In the genomic region with DNA sequence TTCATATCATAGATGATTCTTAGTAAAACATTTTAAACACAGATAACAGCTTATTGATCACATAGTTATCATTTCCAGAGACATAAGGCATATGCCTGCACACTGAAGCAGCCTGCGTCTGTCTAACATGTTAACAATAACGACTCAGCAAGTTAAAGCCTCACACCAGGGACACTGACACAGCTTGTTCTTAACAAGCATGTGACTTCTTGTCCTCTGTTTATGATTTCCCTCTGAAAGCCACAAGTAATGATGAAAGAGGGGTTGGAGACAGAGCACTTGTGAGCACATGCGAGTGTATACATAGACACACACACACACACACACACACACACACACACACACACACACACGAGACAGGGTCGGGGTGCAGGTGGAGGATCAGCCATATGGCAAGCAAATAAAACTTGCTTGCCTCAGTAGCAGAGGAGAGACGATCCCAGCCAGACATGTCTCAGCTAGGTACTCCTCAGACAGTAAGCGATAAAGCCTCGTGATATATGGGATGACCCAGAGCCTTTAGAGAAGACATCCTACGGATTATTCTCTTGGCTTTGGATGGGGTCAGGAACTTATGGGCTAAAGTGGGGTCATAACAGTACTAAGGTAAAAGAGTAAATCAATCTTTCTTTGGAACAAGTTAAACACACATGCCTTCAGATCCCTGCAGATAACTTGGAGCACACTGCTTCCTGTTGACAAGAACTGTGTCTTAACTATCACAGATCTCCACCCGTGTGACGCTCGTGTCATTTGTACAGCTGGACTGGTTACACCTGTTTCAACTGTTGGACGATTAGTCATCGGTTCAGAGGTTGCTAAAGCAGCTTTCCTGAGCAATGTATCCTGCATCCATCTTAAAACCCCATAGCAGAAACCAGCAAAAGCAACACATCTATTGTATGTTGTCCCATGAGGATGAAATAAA, we compare ENCODE assay signal across 10 mouse cellular contexts. TPM values are rescaled to one million over a fixed set of nuclear protein-coding genes. Genes with fewer than 3 reads are reported as not detected.
DNase-seq lines count a peak whose midpoint lies in the region; ATAC-seq lines count a peak whose summit lies in the region.
"Had no signal": no experiment of that assay in that cellular context is flagged by ENCODE, and none has a peak within 500 bp of the region (broad histone marks: within the 10 kb centered on the region; RNA-seq: fewer than 3 reads in every experiment).

No protein-coding gene starts in this region.

- 86% methylated on average over 14 of the region's 14 CpGs for WGBS in forebrain, embryonic 10.5 days
- WGBS in forebrain, embryonic 11.5 days, result 84% methylated on average over 14 of the region's 14 CpGs
- WGBS in limb, embryonic 15.5 days, result 50% methylated on average over 14 of the region's 14 CpGs
- WGBS in stomach, embryonic 14.5 days, result 15% methylated on average over 14 of the region's 14 CpGs

- H3K27ac ChIP-seq in forebrain, embryonic 10.5 days, result peak overlapping the region; percentile 42; the same call in 1 of the 2 replicates
- no peak overlapping the region for H3K27ac ChIP-seq in forebrain, embryonic 11.5 days (ENCODE audit: low read depth, low read length)
- H3K27ac ChIP-seq in limb, embryonic 15.5 days, result peak overlapping the region; percentile 18; the same call in 1 of the 2 replicates
- no peak overlapping the region for H3K27ac ChIP-seq in stomach, embryonic 14.5 days (ENCODE audit: low read length)
- H3K27ac ChIP-seq: heart, embryonic 13.5 days had no signal

- no peak overlapping the region for H3K9ac ChIP-seq in forebrain, embryonic 11.5 days (ENCODE audit: low read length)
- H3K9ac ChIP-seq in limb, embryonic 15.5 days, result no peak overlapping the region
- no peak overlapping the region for H3K9ac ChIP-seq in stomach, embryonic 14.5 days (replicated peaks; ENCODE audit: low read depth, low read length)
- H3K9ac ChIP-seq: heart, embryonic 13.5 days had no signal

- no peak overlapping the region for H3K4me2 ChIP-seq in forebrain, embryonic 11.5 days (ENCODE audit: low read depth, low read length, severe bottlenecking)
- no peak overlapping the region for H3K4me2 ChIP-seq in limb, embryonic 15.5 days
- no peak overlapping the region for H3K4me2 ChIP-seq in stomach, embryonic 14.5 days (replicated peaks; ENCODE audit: low read depth, low read length)
- H3K4me2 ChIP-seq: heart, embryonic 13.5 days had no signal

- H3K27me3 ChIP-seq in forebrain, embryonic 10.5 days (ENCODE audit: poor library complexity, severe bottlenecking), result no peaks in the 10 kb centered on the region
- H3K27me3 ChIP-seq in forebrain, embryonic 11.5 days (ENCODE audit: control insufficient read depth, insufficient read depth, low read length), result no peaks in the 10 kb centered on the region
- H3K27me3 ChIP-seq in limb, embryonic 15.5 days, result no peaks in the 10 kb centered on the region
- no peaks in the 10 kb centered on the region for H3K27me3 ChIP-seq in stomach, embryonic 14.5 days (ENCODE audit: control insufficient read depth, insufficient read depth, low read length)
- H3K27me3 ChIP-seq: heart, embryonic 13.5 days had no signal

- no peak for DNase-seq in forebrain, embryonic 10.5 days (ENCODE audit: extremely low spot score, low spot score)
- no peak for DNase-seq in forebrain, embryonic 11.5 days (ENCODE audit: low spot score)
- peak; percentile 53 for DNase-seq in thymus, postnatal 4 days
- DNase-seq in thymus, postnatal 10 days (ENCODE audit: low spot score in 2 of 2), result no peak
- no peak for DNase-seq in layer of hippocampus, adult 9-10 months (ENCODE audit: low spot score)
- DNase-seq in heart, adult 18-20 months, result no peak
- DNase-seq: adrenal gland, adult 2 months had no signal

- no peak overlapping the region for H3K4me3 ChIP-seq in forebrain, embryonic 10.5 days
- no peak overlapping the region for H3K4me3 ChIP-seq in forebrain, embryonic 11.5 days (ENCODE audit: low read depth, low read length)
- no peak overlapping the region for H3K4me3 ChIP-seq in limb, embryonic 15.5 days
- H3K4me3 ChIP-seq in stomach, embryonic 14.5 days (ENCODE audit: low read depth, low read length), result no peak overlapping the region
- H3K4me3 ChIP-seq: heart, embryonic 13.5 days had no signal

- ATAC-seq in forebrain, embryonic 11.5 days (replicated peaks; ENCODE audit: low FRiP score), result no peak
- no peak for ATAC-seq in limb, embryonic 15.5 days (ENCODE audit: insufficient number of reproducible peaks, low FRiP score, low TSS enrichment, low read depth)
- ATAC-seq in stomach, embryonic 14.5 days (ENCODE audit: insufficient number of reproducible peaks, insufficient read depth, low FRiP score, low read depth), result peak; percentile 64

- H3K9me3 ChIP-seq in forebrain, embryonic 10.5 days, result no peaks in the 10 kb centered on the region
- H3K9me3 ChIP-seq in forebrain, embryonic 11.5 days (ENCODE audit: control insufficient read depth, low read length), result no peaks in the 10 kb centered on the region
- no peaks in the 10 kb centered on the region for H3K9me3 ChIP-seq in limb, embryonic 15.5 days
- H3K9me3 ChIP-seq in stomach, embryonic 14.5 days (ENCODE audit: control insufficient read depth, low read depth, low read length), result no peaks in the 10 kb centered on the region
- H3K9me3 ChIP-seq: heart, embryonic 13.5 days had no signal

- H3K4me1 ChIP-seq in forebrain, embryonic 10.5 days, result peaks cover 49% of the 10 kb centered on the region
- H3K4me1 ChIP-seq in forebrain, embryonic 11.5 days (replicated peaks; ENCODE audit: control insufficient read depth, insufficient read depth, low read length), result no peaks in the 10 kb centered on the region
- no peaks in the 10 kb centered on the region for H3K4me1 ChIP-seq in limb, embryonic 15.5 days
- H3K4me1 ChIP-seq in stomach, embryonic 14.5 days (ENCODE audit: control insufficient read depth, insufficient read depth, low read length), result peaks cover 13% of the 10 kb centered on the region; the same call in 1 of the 2 replicates

- no peaks in the 10 kb centered on the region for H3K36me3 ChIP-seq in forebrain, embryonic 10.5 days (replicated peaks)
- H3K36me3 ChIP-seq in forebrain, embryonic 11.5 days (ENCODE audit: control insufficient read depth, insufficient read depth, low read length), result no peaks in the 10 kb centered on the region
- H3K36me3 ChIP-seq in limb, embryonic 15.5 days, result no peaks in the 10 kb centered on the region
- no peaks in the 10 kb centered on the region for H3K36me3 ChIP-seq in stomach, embryonic 14.5 days (ENCODE audit: control insufficient read depth, insufficient read depth, low read length)
- H3K36me3 ChIP-seq: heart, embryonic 13.5 days had no signal

RNA-seq across cellular contexts. Expression of gene Ralgps2, which starts 51.4 kb away (rescaled TPM):
- 84.4 and 86.5 TPM in 2 replicates for polyA plus RNA-seq in forebrain, embryonic 10.5 days (2016; fragmentation: Nextera tagmentation; extraction: Ambion mirVana)
- 73.8 and 82.0 TPM in 2 replicates for polyA plus RNA-seq in forebrain, embryonic 11.5 days (2014; fragmentation: Nextera tagmentation; extraction: Ambion mirVana)
- 84.1 and 88.8 TPM in 2 replicates for polyA plus RNA-seq in limb, embryonic 15.5 days (2015; fragmentation: Nextera tagmentation; extraction: Ambion mirVana)
- 55.1 and 61.0 TPM in 2 replicates for polyA plus RNA-seq in stomach, embryonic 14.5 days (2014; fragmentation: Nextera tagmentation; extraction: Ambion mirVana)
- 10 to 100 TPM in 1 of 2 experiments, 1 to 10 TPM in 1; 9.3 to 11.4 TPM for total RNA-seq in heart, adult 18-20 months (2021)

Comparison
In these comparisons a context has a peak if more than half of its experiments do, and no peak if none do; other contexts are left out.
1. H3K27ac ChIP-seq: peak in forebrain, embryonic 10.5 days (single experiment) and limb, embryonic 15.5 days (single experiment); none in forebrain, embryonic 11.5 days (single experiment) and stomach, embryonic 14.5 days (single experiment).